ENCODE assay signal across 8 mouse cellular contexts in genomic region chr11:66871701-66872100, GRCm38 (mm10). TPM values are rescaled to one million over a fixed set of nuclear protein-coding genes. Genes with fewer than 3 reads are reported as not detected.
DNase-seq lines count a peak whose midpoint lies in the region; ATAC-seq and TF ChIP-seq lines count a peak whose summit lies in the region.

No protein-coding gene starts in this region.

- H3K9ac ChIP-seq in lung, embryonic 14.5 days, result no peak overlapping the region

- TF ChIP-seq CTCF in lung, embryonic 14.5 days (IDR thresholded peaks at IDR 0.05; ENCODE audit: low read depth), result peak; percentile 69

- no peak overlapping the region for H3K27ac ChIP-seq in lung, embryonic 14.5 days (ENCODE audit: low read depth)

- DNase-seq in cerebellum, adult 9-10 months, result peak; percentile 60
- peak; percentile 90 for DNase-seq in lung, embryonic 14.5 days
- no peak for DNase-seq in lung, adult 18-20 months
- peak; percentile 51 for DNase-seq in embryo, embryonic 11.5 days (ENCODE audit: low read depth, low spot score)
- peak; percentile 2 to 25 for DNase-seq in left cerebral cortex, adult 18-20 months (ENCODE audit: low spot score in 2 of 2)
- no peak for DNase-seq in thymus, postnatal 14 days

- no peak for ATAC-seq in cerebellum, adult (ENCODE audit: insufficient number of reproducible peaks, low FRiP score, low TSS enrichment)
- no peak for ATAC-seq in lung, embryonic 14.5 days (ENCODE audit: insufficient read depth)
- ATAC-seq in erythroid progenitor cell, adult 5-6 weeks (replicated peaks; ENCODE audit: low FRiP score, poor library complexity, severe bottlenecking), result no peak

- no peaks in the 10 kb centered on the region for H3K4me1 ChIP-seq in lung, embryonic 14.5 days (ENCODE audit: insufficient read depth)

- WGBS in lung, embryonic 14.5 days, result 3% methylated on average over 5 of the region's 5 CpGs

- H3K27me3 ChIP-seq in lung, embryonic 14.5 days (ENCODE audit: insufficient read depth, low read length), result no peaks in the 10 kb centered on the region

- H3K36me3 ChIP-seq in lung, embryonic 14.5 days (ENCODE audit: insufficient read depth), result no peaks in the 10 kb centered on the region

- no peaks in the 10 kb centered on the region for H3K9me3 ChIP-seq in lung, embryonic 14.5 days (ENCODE audit: low read depth, low read length)

- H3K4me2 ChIP-seq in lung, embryonic 14.5 days, result no peak overlapping the region

- no peak overlapping the region for H3K4me3 ChIP-seq in lung, embryonic 14.5 days (ENCODE audit: low read depth, low read length)

RNA-seq across cellular contexts. Expression of gene Pirt, which starts 40.1 kb away (rescaled TPM):
- polyA plus RNA-seq in lung, embryonic 14.5 days (2014; fragmentation: Nextera tagmentation; extraction: Ambion mirVana), result 0.29 and 0.55 TPM in 2 replicates
- total RNA-seq in left cerebral cortex, adult 18-20 months (2021), result under 1 TPM; 0.07 to 0.28 TPM
- total RNA-seq in erythroid progenitor cell, adult 5-6 weeks (2015; ENCODE audit: low replicate concordance), result not detected in 2 replicates
- total RNA-seq in erythroid progenitor cell, adult 5-6 weeks (2017; ENCODE audit: low replicate concordance), result not detected in 2 replicates

Comparison
In these comparisons a context has a peak if more than half of its experiments do, and no peak if none do; other contexts are left out.
1. DNase-seq: peak in cerebellum, adult 9-10 months (single experiment), lung, embryonic 14.5 days (single experiment), embryo, embryonic 11.5 days (single experiment) and left cerebral cortex, adult 18-20 months (2 of 2); none in lung, adult 18-20 months (0 of 2) and thymus, postnatal 14 days (single experiment).